Mouse (Mus musculus) CH12.LX (cell line): ENCODE measurements at regions not wholly inside any gene's neighbourhood (a gene's known extent, or its start where the extent isn't known, plus 50 kb on each side); places are given as distances from the start of the nearest gene placed in this dataset.
"Not testable (repeated sequence)": the region's sequence is repeated elsewhere in the genome, so short reads cannot be mapped to it uniquely, and the experiment has no call there.

ENCODE experiments used
- DNase-seq: peaks from one replicate; pipeline ENCODE4 v3.0.0-alpha.2; 2013; ENCODE audit errors: extremely low read depth
- H3K27ac ChIP-seq: 2 replicates; pipeline ENCODE4 v1.5.1; 2012; ENCODE audit warnings: low read depth, mild to moderate bottlenecking, control low read depth, moderate library complexity; ENCODE audit not compliant: insufficient read depth
- H3K27me3 ChIP-seq: replicated peaks from 2 replicates; pipeline ENCODE3; 2012; ENCODE audit warnings: inconsistent platforms
- H3K36me3 ChIP-seq, 2 experiments: replicated peaks in 1 of 2; 2 replicates each; pipeline versions ENCODE3 to v1.6.1; 2012; ENCODE audit warnings: inconsistent platforms in 1 of 2, low read length in 1 of 2, mild to moderate bottlenecking in 1 of 2, mixed read lengths in 1 of 2, moderate library complexity in 1 of 2; ENCODE audit not compliant: control insufficient read depth in 1 of 2, insufficient read depth in 1 of 2
- H3K4me1 ChIP-seq, 2 experiments: 2 replicates each; pipeline ENCODE4 v1.6.1; 2012; ENCODE audit warnings: inconsistent platforms in 1 of 2, moderate library complexity in 1 of 2; ENCODE audit not compliant: insufficient read depth in 2 of 2, control insufficient read depth in 1 of 2
- H3K4me2 ChIP-seq: 2 replicates; pipeline ENCODE4 v1.6.1; 2012; ENCODE audit warnings: low read depth, mild to moderate bottlenecking, control low read depth; ENCODE audit not compliant: poor library complexity, insufficient read depth, severe bottlenecking
- H3K4me3 ChIP-seq, 3 experiments: fragments of 150-350 bp in 1 of 3; sonication (generic) in 1 of 3; replicated peaks in 1 of 3; 2 replicates each; pipeline versions ENCODE3 to v1.5.1; 2011 to 2012; ENCODE audit warnings: low read depth in 2 of 3, low read length in 2 of 3, mild to moderate bottlenecking in 2 of 3, moderate library complexity in 2 of 3, control low read depth in 1 of 3, improper control_type of control experiment in 1 of 3, inconsistent platforms in 1 of 3, mixed read lengths in 1 of 3; ENCODE audit not compliant: poor library complexity in 1 of 3
- H3K79me2 ChIP-seq: replicated peaks from 2 replicates; pipeline ENCODE4 v1.6.1; 2012; ENCODE audit warnings: mild to moderate bottlenecking, moderate library complexity; ENCODE audit not compliant: control insufficient read depth, poor library complexity, insufficient read depth, severe bottlenecking; ENCODE audit errors: extremely low read depth
- H3K9ac ChIP-seq: 2 replicates; pipeline ENCODE4 v1.6.1; 2012; ENCODE audit warnings: low read depth, mild to moderate bottlenecking, control low read depth, moderate library complexity; ENCODE audit not compliant: insufficient read depth
- H3K9me3 ChIP-seq: replicated peaks from 2 replicates; pipeline ENCODE3; 2012; ENCODE audit warnings: low read length, inconsistent platforms, mixed read lengths
- CHD2 ChIP-seq: IDR thresholded peaks from 2 replicates; pipeline ENCODE4 v1.6.1; 2011; ENCODE audit warnings: low read length, improper control_type of control experiment
- E2F4 ChIP-seq: IDR thresholded peaks from 2 replicates; pipeline ENCODE4 v1.6.1; 2011; ENCODE audit warnings: low read depth, low read length, improper control_type of control experiment; ENCODE audit not compliant: insufficient replicate concordance
- ELF1 ChIP-seq: IDR thresholded peaks from 2 replicates; pipeline ENCODE4 v1.6.1; 2014; ENCODE audit warnings: low read depth, mild to moderate bottlenecking, inconsistent platforms, low read length, improper control_type of control experiment
- EP300 ChIP-seq: IDR thresholded peaks from 2 replicates; pipeline ENCODE4 v1.6.1; 2011; ENCODE audit warnings: low read length, improper control_type of control experiment
- IRF4 ChIP-seq: IDR thresholded peaks from 2 replicates; pipeline ENCODE4 v1.6.1; 2014; ENCODE audit warnings: low read depth, mild to moderate bottlenecking, inconsistent platforms, low read length, improper control_type of control experiment
- JUN ChIP-seq: IDR thresholded peaks from 2 replicates; pipeline ENCODE4 v1.6.1; 2011; ENCODE audit warnings: low read depth, mild to moderate bottlenecking, low read length, improper control_type of control experiment, moderate library complexity; ENCODE audit not compliant: insufficient read depth
- MAFK ChIP-seq: IDR thresholded peaks from 2 replicates; pipeline ENCODE4 v1.6.1; 2011; ENCODE audit warnings: low read length, improper control_type of control experiment; ENCODE audit not compliant: insufficient replicate concordance
- MAZ ChIP-seq: IDR thresholded peaks from 2 replicates; pipeline ENCODE4 v1.6.1; 2012; ENCODE audit warnings: low read depth, mild to moderate bottlenecking, inconsistent platforms, low read length, improper control_type of control experiment, moderate library complexity
- MEF2A ChIP-seq: IDR thresholded peaks from 2 replicates; pipeline ENCODE4 v1.6.1; 2014; ENCODE audit warnings: low read depth, mild to moderate bottlenecking, inconsistent platforms, low read length, improper control_type of control experiment, borderline replicate concordance
- MXI1 ChIP-seq: IDR thresholded peaks from 2 replicates; pipeline ENCODE4 v1.6.1; 2011; ENCODE audit warnings: mild to moderate bottlenecking, low read depth, low read length, improper control_type of control experiment
- NRF1 ChIP-seq: IDR thresholded peaks from 2 replicates; pipeline ENCODE4 v1.6.1; 2014; ENCODE audit warnings: low read depth, mild to moderate bottlenecking, inconsistent platforms, low read length, improper control_type of control experiment, moderate library complexity
- PAX5 ChIP-seq: IDR thresholded peaks from 2 replicates; pipeline ENCODE4 v1.6.1; 2012; ENCODE audit warnings: low read length, inconsistent platforms, mixed read lengths
- POLR2A ChIP-seq: IDR thresholded peaks from 2 replicates; pipeline ENCODE4 v1.6.1; 2011; ENCODE audit warnings: low read depth, mild to moderate bottlenecking, improper control_type of control experiment, low read length
- POLR2AphosphoS2 ChIP-seq: IDR thresholded peaks from 2 replicates; pipeline ENCODE4 v1.6.1; 2011; ENCODE audit warnings: low read depth, low read length, improper control_type of control experiment
- RAD21 ChIP-seq: IDR thresholded peaks from 2 replicates; pipeline ENCODE4 v1.6.1; 2011; ENCODE audit warnings: low read depth, mild to moderate bottlenecking, low read length, improper control_type of control experiment, moderate library complexity
- UBTF ChIP-seq: IDR thresholded peaks from 2 replicates; pipeline ENCODE4 v1.6.1; 2012; ENCODE audit warnings: low read depth, mild to moderate bottlenecking, inconsistent platforms, low read length, improper control_type of control experiment, moderate library complexity
- USF2 ChIP-seq: conservative IDR thresholded peaks from 2 replicates; pipeline ENCODE4 v1.6.1; 2011; ENCODE audit warnings: low read depth, low read length, improper control_type of control experiment
- ZC3H11A ChIP-seq: IDR thresholded peaks from 2 replicates; pipeline ENCODE4 v1.6.1; 2012; ENCODE audit warnings: low read depth, mild to moderate bottlenecking, inconsistent platforms, low read length, improper control_type of control experiment
- ZMIZ1 ChIP-seq: IDR thresholded peaks from 2 replicates; pipeline ENCODE4 v1.6.1; 2012; ENCODE audit warnings: low read depth, mild to moderate bottlenecking, inconsistent platforms, low read length, improper control_type of control experiment
- ZNF384 ChIP-seq: IDR thresholded peaks from 2 replicates; pipeline ENCODE4 v1.6.1; 2012; ENCODE audit warnings: low read depth, low read length, improper control_type of control experiment, inconsistent platforms
- dilution Hi-C: fragments of 300-500 bp; cut with MboI; formaldehyde crosslinking; loops from 2 replicates; pipeline ENCODE4 v1.14.3; 2020; ENCODE audit warnings: low sequenced_read_pairs; ENCODE audit not compliant: extremely low pct_unique_long_range_greater_than_20kb, extremely low pct_ligation_motif_present
- in situ Hi-C: fragments of 300-500 bp; cut with MboI; formaldehyde crosslinking; loops from 3 replicates; pipeline ENCODE4 v1.14.3; 2019; ENCODE audit warnings: low sequenced_read_pairs, low pct_ligation_motif_present, low pct_unique_long_range_greater_than_20kb, mixed read lengths

GRCm38 (mm10) chr12:5698778-5699454, 323.4 kb upstream of the Klhl29 start:
- Histone ChIP-seq H3K27me3 (no peaks in the 10 kb centered on the region), H3K4me1 (no peaks in the 10 kb centered on the region), H3K4me3 (no peak overlapping the region), H3K36me3 (no peaks in the 10 kb centered on the region), H3K4me2 (no peak overlapping the region), H3K27ac (no peak overlapping the region), H3K9me3 (no peaks in the 10 kb centered on the region), H3K79me2 (no peaks in the 10 kb centered on the region), H3K9ac (no peak overlapping the region)
- in situ Hi-C loops = no loop called here
- no peak for TF ChIP-seq RAD21
- no peak for TF ChIP-seq JUN
- TF ChIP-seq POLR2A = no peak
- no peak for TF ChIP-seq MXI1
- no peak for TF ChIP-seq MEF2A
- TF ChIP-seq MAFK = no peak
- no peak for TF ChIP-seq ZMIZ1
- no peak for TF ChIP-seq PAX5
- TF ChIP-seq ELF1 = no peak
- TF ChIP-seq MAZ = no peak
- no peak for TF ChIP-seq USF2
- TF ChIP-seq UBTF = no peak
- no peak for TF ChIP-seq EP300
- no peak for TF ChIP-seq ZNF384
- no peak for TF ChIP-seq POLR2AphosphoS2
- TF ChIP-seq IRF4 = no peak
- no peak for TF ChIP-seq CHD2
- TF ChIP-seq ZC3H11A = no peak
- TF ChIP-seq E2F4 = no peak
- dilution Hi-C loops = no loop called here
- no peak for DNase-seq

- H3K27ac ChIP-seq = no peak overlapping the region
- no peaks in the 10 kb centered on the region for H3K27me3 ChIP-seq
- no peak for DNase-seq
- dilution Hi-C loops (no loop called here), in situ Hi-C loops (no loop called here)
- no peaks in the 10 kb centered on the region for H3K9me3 ChIP-seq
- H3K79me2 ChIP-seq = no peaks in the 10 kb centered on the region
- no peak for TF ChIP-seq NRF1
- H3K4me1 ChIP-seq = no peaks in the 10 kb centered on the region
- H3K36me3 ChIP-seq = no peaks in the 10 kb centered on the region
- H3K4me3 ChIP-seq = no peak overlapping the region
- H3K4me2 ChIP-seq = no peak overlapping the region
- H3K9ac ChIP-seq = no peak overlapping the region
These were observed 306.7 kb upstream of the Klhl29 start for GRCm38 (mm10) chr12:5682182-5682581.

- in situ Hi-C loops, H3K36me3 ChIP-seq, dilution Hi-C loops: not testable (repeated sequence)
These were observed 302.6 kb upstream of the Klhl29 start for GRCm38 (mm10) chr12:5678126-5678525.

More at GRCm38 (mm10) chr12:5678126-5678525, 302.6 kb upstream of the Klhl29 start:
- H3K4me1 ChIP-seq, H3K27ac ChIP-seq, H3K4me3 ChIP-seq, DNase-seq, H3K9ac ChIP-seq, H3K4me2 ChIP-seq, H3K27me3 ChIP-seq, H3K79me2 ChIP-seq, H3K9me3 ChIP-seq: not testable (repeated sequence)
